Mouse (Mus musculus): Measurements from ENCODE around the gene C1qtnf6.

GRCm38 (mm10) chr15:78533346-78533835 lies 2.2 kb upstream of the C1qtnf6 start:
- no peak for TF ChIP-seq CTCF (IDR thresholded peaks at IDR 0.05; ENCODE audit: low read depth)
- TF ChIP-seq EP300 (IDR thresholded peaks at IDR 0.05; ENCODE audit: low read depth) = no peak
